Mouse (Mus musculus): Measurements from ENCODE around the gene Nup88. TPM values are rescaled to one million over a fixed set of nuclear protein-coding genes. Genes with fewer than 3 reads are reported as not detected.

Nup88 gene
- polyA plus RNA-seq (2014; fragmentation: Nextera tagmentation; extraction: Ambion mirVana): 116 and 140 TPM in 2 replicates

DNA sequence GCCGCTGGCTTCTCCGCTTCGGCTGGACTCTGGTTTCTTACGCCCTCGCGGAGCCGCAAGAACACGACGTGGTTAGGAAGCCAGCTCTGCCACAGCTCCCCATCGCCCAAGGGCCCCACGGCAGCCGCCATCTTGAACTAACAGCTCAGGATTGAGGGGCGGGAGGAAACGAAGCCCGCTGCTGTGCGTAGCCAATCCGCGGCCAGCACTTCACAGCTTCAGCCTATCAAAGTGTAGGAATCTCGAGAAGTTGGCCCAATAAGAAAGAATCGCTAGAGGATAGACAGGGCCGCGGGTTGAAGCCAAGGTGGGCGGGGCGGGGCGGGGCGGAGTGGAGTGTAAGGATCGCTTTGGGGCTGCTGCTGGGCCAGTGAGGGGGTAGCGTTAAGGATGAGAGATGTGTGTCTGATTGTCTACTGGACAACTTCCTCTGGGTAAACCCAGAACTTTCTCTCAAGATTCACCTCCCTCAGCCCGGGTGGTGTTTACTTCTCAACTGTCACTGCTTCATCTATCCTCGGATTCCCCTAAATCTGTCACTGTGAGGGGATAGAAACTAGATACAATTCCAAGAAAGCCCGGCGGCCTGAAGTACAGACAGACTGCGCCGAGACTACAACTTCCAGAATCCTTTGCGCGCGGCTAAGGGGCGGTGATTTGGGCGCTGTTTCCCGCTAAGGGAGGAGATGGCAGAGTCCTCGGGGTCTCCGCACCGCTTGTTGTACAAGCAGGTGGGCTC is at the start of gene Nup88, which contains the start of gene Rpain:
Nup88 (minus strand) TSS at position 153 of the 739 bp plus-strand sequence.
Rpain (plus strand) TSS at position 393 of the 739 bp plus-strand sequence.
- ATAC-seq (ENCODE audit: low FRiP score, low TSS enrichment): peak; percentile 98
- H3K27ac ChIP-seq (replicated peaks; ENCODE audit: low read depth, low read length): peak within 1 kb of the TSS; percentile 91

DNA sequence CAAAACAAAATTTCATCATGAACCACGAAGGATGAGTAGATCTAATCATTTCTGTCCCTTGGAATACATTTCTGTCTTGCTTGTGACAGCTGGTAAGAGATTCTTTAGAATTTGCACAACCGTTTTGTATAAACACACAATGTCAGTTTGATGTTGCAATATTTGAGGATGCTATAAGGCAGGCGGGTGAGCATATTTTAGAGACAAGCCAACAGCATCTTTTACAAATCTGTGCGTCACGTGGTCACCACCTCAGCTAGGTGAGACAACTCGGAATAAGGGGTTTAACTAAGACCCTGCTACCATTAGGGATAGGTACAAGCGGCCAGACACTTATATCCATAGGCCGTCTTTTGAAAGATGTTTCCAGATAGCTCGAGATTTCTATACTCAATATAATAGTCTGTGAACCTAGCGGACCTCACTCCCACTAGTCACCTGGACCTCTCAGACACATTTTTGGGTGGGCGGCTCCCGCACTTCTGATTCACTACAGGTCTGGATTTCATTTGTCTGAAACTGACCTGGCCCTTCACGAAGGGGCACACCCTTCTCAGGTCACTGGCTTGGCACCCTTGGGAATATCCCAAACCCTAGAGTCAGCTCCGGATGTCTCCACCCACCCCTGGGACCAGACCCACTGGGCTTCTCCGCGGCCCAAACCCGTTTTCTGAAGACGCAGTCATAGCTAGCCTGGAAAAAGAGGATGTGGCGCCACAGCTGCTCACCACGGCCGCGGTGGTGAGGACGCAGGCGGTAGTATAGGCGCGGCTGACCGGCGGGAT is 48.8 kb upstream of the Nup88 start:
- H3K4me3 ChIP-seq (replicated peaks; ENCODE audit: low read depth, low read length): peak overlapping the region; percentile 96
- H3K4me2 ChIP-seq (ENCODE audit: low read length): peak overlapping the region; percentile 74
- WGBS: 6% methylated on average over 28 of the region's 28 CpGs
- peak overlapping the region; percentile 83 for H3K27ac ChIP-seq (replicated peaks; ENCODE audit: low read depth, low read length)
- DNase-seq (no peak), ATAC-seq (ENCODE audit: low FRiP score, low TSS enrichment) (no peak; the same call in 1 of the 2 replicates)
- H3K9ac ChIP-seq (replicated peaks; ENCODE audit: low read length): peak overlapping the region; percentile 90
- 0 out of 2 replicates have a peak, but pooled peaks cover 11% of the 10 kb centered on the region for H3K36me3 ChIP-seq (ENCODE audit: control insufficient read depth, insufficient read depth, low read length)
- H3K27me3 ChIP-seq (ENCODE audit: control insufficient read depth, insufficient read depth, low read length): no peaks in the 10 kb centered on the region
- H3K4me1 ChIP-seq (ENCODE audit: control insufficient read depth, insufficient read depth, low read length): peaks cover 27% of the 10 kb centered on the region
- no peaks in the 10 kb centered on the region for H3K9me3 ChIP-seq (ENCODE audit: control insufficient read depth, low read length)

More for the DNA sequence above, at the start of gene Nup88, which contains the start of gene Rpain:
- Histone ChIP-seq H3K4me2 (ENCODE audit: low read length) (peak within 1 kb of the TSS; percentile 85), H3K4me3 (replicated peaks; ENCODE audit: low read depth, low read length) (peak within 1 kb of the TSS; percentile 74), H3K9me3 (ENCODE audit: control insufficient read depth, low read length) (no peaks in the 10 kb centered on the region), H3K36me3 (ENCODE audit: control insufficient read depth, insufficient read depth, low read length) (peaks cover 31% of the 10 kb centered on the region), H3K4me1 (ENCODE audit: control insufficient read depth, insufficient read depth, low read length) (peaks cover 15% of the 10 kb centered on the region), H3K9ac (replicated peaks; ENCODE audit: low read length) (peak within 1 kb of the TSS; percentile 79), H3K27me3 (ENCODE audit: control insufficient read depth, insufficient read depth, low read length) (no peaks in the 10 kb centered on the region)
- under 1% methylated on average over 43 of the region's 43 CpGs for WGBS
- DNase-seq: peak; percentile 97

- Histone ChIP-seq H3K9me3 (ENCODE audit: control insufficient read depth, low read length) (no peaks in the 10 kb centered on the region), H3K27me3 (ENCODE audit: control insufficient read depth, insufficient read depth, low read length) (no peaks in the 10 kb centered on the region), H3K27ac (replicated peaks; ENCODE audit: low read depth, low read length) (no peak overlapping the region), H3K4me1 (ENCODE audit: control insufficient read depth, insufficient read depth, low read length) (peaks cover 27% of the 10 kb centered on the region), H3K4me2 (ENCODE audit: low read length) (no peak overlapping the region), H3K4me3 (replicated peaks; ENCODE audit: low read depth, low read length) (no peak overlapping the region), H3K36me3 (ENCODE audit: control insufficient read depth, insufficient read depth, low read length) (peaks cover 20% of the 10 kb centered on the region), H3K9ac (replicated peaks; ENCODE audit: low read length) (no peak overlapping the region)
- DNase-seq (no peak), ATAC-seq (ENCODE audit: low FRiP score, low TSS enrichment) (no peak)
- 92% methylated on average over 1 of the region's 1 CpGs for WGBS
Measured at GRCm38 (mm10) chr11:71017051-71017450, 47.3 kb upstream of the Nup88 start.

- no peak overlapping the region for H3K27ac ChIP-seq (replicated peaks; ENCODE audit: low read depth, low read length)
- no peak for DNase-seq
- H3K36me3 ChIP-seq (ENCODE audit: control insufficient read depth, insufficient read depth, low read length): peaks cover 58% of the 10 kb centered on the region
- H3K9ac ChIP-seq (replicated peaks; ENCODE audit: low read length): no peak overlapping the region
- no peaks in the 10 kb centered on the region for H3K9me3 ChIP-seq (ENCODE audit: control insufficient read depth, low read length)
- peaks cover 11% of the 10 kb centered on the region for H3K4me1 ChIP-seq (ENCODE audit: control insufficient read depth, insufficient read depth, low read length)
- no peak overlapping the region for H3K4me2 ChIP-seq (ENCODE audit: low read length)
- no peak for ATAC-seq (ENCODE audit: low FRiP score, low TSS enrichment)
- H3K27me3 ChIP-seq (ENCODE audit: control insufficient read depth, insufficient read depth, low read length): no peaks in the 10 kb centered on the region
- H3K4me3 ChIP-seq (replicated peaks; ENCODE audit: low read depth, low read length): no peak overlapping the region
- WGBS: 97% methylated on average over 7 of the region's 7 CpGs
Measured at GRCm38 (mm10) chr11:71012743-71013142, 43.0 kb upstream of the Nup88 start.

- DNase-seq: no peak
- Histone ChIP-seq H3K36me3 (ENCODE audit: control insufficient read depth, insufficient read depth, low read length) (peaks cover 48% of the 10 kb centered on the region), H3K9ac (replicated peaks; ENCODE audit: low read length) (no peak overlapping the region), H3K27me3 (ENCODE audit: control insufficient read depth, insufficient read depth, low read length) (no peaks in the 10 kb centered on the region), H3K9me3 (ENCODE audit: control insufficient read depth, low read length) (no peaks in the 10 kb centered on the region), H3K27ac (replicated peaks; ENCODE audit: low read depth, low read length) (no peak overlapping the region), H3K4me1 (ENCODE audit: control insufficient read depth, insufficient read depth, low read length) (peaks cover 8% of the 10 kb centered on the region), H3K4me3 (replicated peaks; ENCODE audit: low read depth, low read length) (no peak overlapping the region), H3K4me2 (ENCODE audit: low read length) (no peak overlapping the region)
- no peak for ATAC-seq (ENCODE audit: low FRiP score, low TSS enrichment)
- WGBS: 96% methylated on average over 3 of the region's 3 CpGs
Measured at GRCm38 (mm10) chr11:71008321-71008720, 38.5 kb upstream of the Nup88 start.

- peaks cover 13% of the 10 kb centered on the region for H3K4me1 ChIP-seq (ENCODE audit: control insufficient read depth, insufficient read depth, low read length)
- H3K36me3 ChIP-seq (ENCODE audit: control insufficient read depth, insufficient read depth, low read length): peaks cover 46% of the 10 kb centered on the region
- H3K4me2 ChIP-seq (ENCODE audit: low read length): no peak overlapping the region
- no peaks in the 10 kb centered on the region for H3K27me3 ChIP-seq (ENCODE audit: control insufficient read depth, insufficient read depth, low read length)
- ATAC-seq (ENCODE audit: low FRiP score, low TSS enrichment) (no peak), DNase-seq (no peak)
- H3K4me3 ChIP-seq (replicated peaks; ENCODE audit: low read depth, low read length): no peak overlapping the region
- no peak overlapping the region for H3K9ac ChIP-seq (replicated peaks; ENCODE audit: low read length)
- no peaks in the 10 kb centered on the region for H3K9me3 ChIP-seq (ENCODE audit: control insufficient read depth, low read length)
- H3K27ac ChIP-seq (replicated peaks; ENCODE audit: low read depth, low read length): no peak overlapping the region
- 96% methylated on average over 7 of the region's 7 CpGs for WGBS
Measured at GRCm38 (mm10) chr11:71007831-71008230, 38.1 kb upstream of the Nup88 start.

DNA sequence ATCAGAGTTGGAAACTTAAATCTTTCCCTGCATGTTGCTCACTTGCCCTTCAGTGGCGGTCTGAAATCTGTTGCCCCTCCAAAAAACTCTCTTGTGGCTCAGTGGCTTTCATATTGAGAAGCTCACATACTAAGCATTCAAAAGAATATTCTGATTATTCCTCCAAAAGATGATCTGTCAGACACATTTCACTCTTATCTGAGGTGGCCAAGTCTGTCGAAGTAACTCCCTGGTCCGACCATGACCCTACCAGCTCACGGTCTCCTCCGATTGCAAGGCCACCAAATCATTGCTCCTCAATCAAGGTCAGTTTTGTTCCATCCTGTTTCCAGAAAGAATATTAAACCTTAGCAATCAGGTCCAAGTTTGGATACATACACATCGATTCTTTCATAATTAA is 37.3 kb upstream of the Nup88 start:
- Histone ChIP-seq H3K27me3 (ENCODE audit: control insufficient read depth, insufficient read depth, low read length) (no peaks in the 10 kb centered on the region), H3K36me3 (ENCODE audit: control insufficient read depth, insufficient read depth, low read length) (peaks cover 38% of the 10 kb centered on the region), H3K4me3 (replicated peaks; ENCODE audit: low read depth, low read length) (no peak overlapping the region), H3K27ac (replicated peaks; ENCODE audit: low read depth, low read length) (no peak overlapping the region), H3K4me1 (ENCODE audit: control insufficient read depth, insufficient read depth, low read length) (peaks cover 15% of the 10 kb centered on the region), H3K9ac (replicated peaks; ENCODE audit: low read length) (no peak overlapping the region), H3K4me2 (ENCODE audit: low read length) (no peak overlapping the region), H3K9me3 (ENCODE audit: control insufficient read depth, low read length) (no peaks in the 10 kb centered on the region)
- ATAC-seq (ENCODE audit: low FRiP score, low TSS enrichment) (no peak), DNase-seq (no peak)
- WGBS: 96% methylated on average over 6 of the region's 6 CpGs

GRCm38 (mm10) chr11:71005046-71005445 is 35.3 kb upstream of the Nup88 start:
- DNase-seq: no peak

More at GRCm38 (mm10) chr11:71005046-71005445, 35.3 kb upstream of the Nup88 start:
- no peaks in the 10 kb centered on the region for H3K9me3 ChIP-seq (ENCODE audit: control insufficient read depth, low read length)
- no peaks in the 10 kb centered on the region for H3K27me3 ChIP-seq (ENCODE audit: control insufficient read depth, insufficient read depth, low read length)
- no peak for ATAC-seq (ENCODE audit: low FRiP score, low TSS enrichment)
- peak overlapping the region; percentile 60 for H3K4me2 ChIP-seq (ENCODE audit: low read length)
- peak overlapping the region; percentile 61 for H3K27ac ChIP-seq (replicated peaks; ENCODE audit: low read depth, low read length)
- WGBS: 66% methylated on average over 5 of the region's 5 CpGs
- H3K4me3 ChIP-seq (replicated peaks; ENCODE audit: low read depth, low read length): peak overlapping the region; percentile 82
- peaks cover 15% of the 10 kb centered on the region for H3K4me1 ChIP-seq (ENCODE audit: control insufficient read depth, insufficient read depth, low read length)
- H3K9ac ChIP-seq (replicated peaks; ENCODE audit: low read length): peak overlapping the region; percentile 44; the same call in 1 of the 2 replicates
- peaks cover 22% of the 10 kb centered on the region for H3K36me3 ChIP-seq (ENCODE audit: control insufficient read depth, insufficient read depth, low read length)

Data from midbrain, embryonic 14.5 days (tissue).